Mouse (Mus musculus): ENCODE results near the gene Dnah14.

- TF ChIP-seq CTCF (IDR thresholded peaks at IDR 0.05; ENCODE audit: low read depth) = no peak
- no peak for TF ChIP-seq EP300 (IDR thresholded peaks at IDR 0.05; ENCODE audit: low read depth)
These were observed 157.2 kb downstream of the Dnah14 start for GRCm38 (mm10) chr1:181733517-181733916.
